Mouse (Mus musculus): ENCODE data around the gene Gdf15. TPM values are rescaled to one million over a fixed set of nuclear protein-coding genes. Genes with fewer than 3 reads are reported as not detected.

Gdf15 gene
- polyA plus RNA-seq, 1 experiment = 0.20 TPM

DNA sequence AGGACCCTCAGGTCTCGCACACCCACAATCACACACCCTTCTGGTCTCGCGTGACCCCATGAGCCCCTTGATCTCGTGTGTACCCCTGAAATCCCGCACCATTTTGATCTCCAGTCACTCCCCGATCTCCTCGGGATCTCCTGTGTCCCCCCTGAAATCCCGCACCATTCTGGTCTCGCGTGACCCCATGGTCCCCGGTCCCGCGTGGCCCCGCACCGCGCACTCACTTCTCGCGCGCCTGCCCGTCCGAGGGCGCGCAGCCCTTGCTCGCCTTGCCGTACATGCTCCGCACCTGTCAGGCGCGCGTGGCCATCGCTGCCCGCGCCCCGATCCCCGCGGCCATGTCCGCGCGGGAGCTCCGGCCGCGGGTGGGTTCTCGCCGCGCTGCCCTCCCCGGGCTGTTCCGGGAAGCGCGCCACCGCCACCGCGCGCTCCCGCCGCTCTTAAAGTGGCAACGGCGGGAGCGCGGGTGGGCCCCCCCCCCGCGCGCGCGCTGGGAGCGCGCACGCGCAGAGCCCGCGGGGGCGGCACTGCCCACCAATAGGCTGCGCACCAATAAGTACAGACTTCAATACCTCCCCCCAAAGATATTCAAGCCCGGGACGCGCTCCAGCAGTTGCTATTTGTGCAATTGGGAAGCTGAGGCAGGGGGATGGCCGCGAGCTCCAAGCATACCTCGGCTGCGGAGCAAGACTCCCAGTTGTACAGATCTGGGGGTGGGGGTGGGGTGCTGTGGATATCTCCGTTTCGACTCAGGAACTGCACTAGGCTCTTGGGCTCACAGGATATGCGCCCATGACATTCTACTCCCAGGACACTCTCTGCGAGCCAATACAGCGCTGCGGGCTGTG lies 24.1 kb downstream of the Gdf15 start:
- peak in 1 of 2 experiments; percentile 66 for DNase-seq (ENCODE audit: extremely low spot score in 1 of 2, low spot score in 1 of 2)

GRCm38 (mm10) chr8:70607603-70607897 lies 24.7 kb downstream of the Gdf15 start:
- no peak for DNase-seq (ENCODE audit: extremely low spot score in 1 of 2, low spot score in 1 of 2)

- DNase-seq (ENCODE audit: extremely low spot score in 1 of 2, low spot score in 1 of 2) = no peak
These were observed 25.3 kb downstream of the Gdf15 start for GRCm38 (mm10) chr8:70606780-70607602.

DNA sequence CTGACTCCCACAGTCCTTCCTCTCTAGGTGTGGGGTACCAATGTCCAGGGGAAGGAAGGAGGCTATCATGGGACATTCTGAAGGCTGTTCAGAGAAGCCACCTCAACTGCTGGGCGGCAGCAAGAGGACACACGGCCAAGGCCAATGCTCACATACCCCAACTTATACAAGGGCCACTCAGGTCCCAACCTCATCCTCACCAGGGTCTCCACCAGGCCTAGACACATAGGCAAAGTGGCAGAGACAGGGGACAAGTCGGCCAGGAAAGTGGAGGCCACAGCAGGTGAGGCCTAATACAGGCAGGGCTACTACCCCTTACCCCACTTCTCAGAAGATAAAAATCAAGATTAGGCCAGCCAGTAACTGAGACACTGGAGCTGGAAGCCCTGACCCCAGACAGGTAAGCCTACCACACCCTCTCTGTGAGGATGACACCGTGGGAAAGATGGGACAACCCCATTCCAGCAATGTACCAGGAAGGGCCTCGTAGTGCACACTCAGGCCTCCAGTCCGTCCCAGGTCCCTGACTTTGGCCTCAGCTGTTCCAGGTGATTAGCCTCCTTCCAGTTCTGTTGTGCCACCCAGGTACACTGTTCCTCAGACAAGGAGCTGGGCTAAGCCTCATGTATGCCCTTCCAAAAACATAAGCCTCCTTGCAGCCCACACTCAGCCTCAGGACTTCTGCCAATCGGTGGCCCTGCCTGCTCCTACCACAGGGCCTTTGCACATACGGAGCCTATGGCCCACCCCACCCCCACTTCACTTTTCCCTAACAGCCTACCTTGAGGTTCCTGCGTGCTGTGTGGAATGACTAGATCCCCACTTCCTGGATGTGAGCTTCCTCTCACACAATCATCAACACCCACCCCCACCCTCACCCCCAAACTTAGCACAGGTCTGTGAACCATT lies 26.1 kb downstream of the Gdf15 start:
- DNase-seq (ENCODE audit: extremely low spot score in 1 of 2, low spot score in 1 of 2) = no peak

GRCm38 (mm10) chr8:70604558-70604957 lies 27.7 kb downstream of the Gdf15 start:
- no peak for DNase-seq (ENCODE audit: extremely low spot score in 1 of 2, low spot score in 1 of 2)

DNA sequence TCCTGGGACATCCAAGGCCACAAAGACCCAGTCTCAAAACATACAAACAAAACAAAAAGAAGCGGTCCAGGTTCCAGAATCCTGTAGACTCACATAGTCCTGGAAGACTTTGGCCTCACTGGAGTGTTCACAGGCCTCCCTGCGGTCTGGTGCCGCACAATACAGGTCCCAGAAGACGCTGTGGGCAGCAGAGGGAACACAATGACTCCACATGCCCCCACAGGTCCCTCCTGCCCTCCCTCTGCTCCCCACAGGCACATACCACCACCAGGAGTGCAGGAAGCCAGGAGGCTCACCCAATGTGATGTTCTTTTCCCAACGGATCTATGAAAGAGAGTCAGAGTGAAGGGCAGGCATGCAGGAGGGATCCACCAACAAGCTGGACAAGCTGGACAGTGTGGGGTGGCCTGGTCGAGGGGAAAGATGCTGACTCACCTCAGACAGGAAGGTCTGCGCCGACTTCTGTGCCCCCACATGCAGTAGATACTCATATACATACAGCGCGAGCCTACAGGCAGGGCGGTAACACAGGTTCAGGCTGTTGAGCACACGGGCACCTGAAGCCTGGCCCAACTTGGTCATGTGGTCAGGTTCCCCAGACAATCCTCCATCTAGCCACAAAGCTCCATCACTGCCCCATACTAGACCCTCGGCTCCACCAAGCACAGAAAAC lies 30.0 kb downstream of the Gdf15 start:
- DNase-seq (ENCODE audit: extremely low spot score in 1 of 2, low spot score in 1 of 2) = no peak

GRCm38 (mm10) chr8:70601271-70601649 lies 31.0 kb downstream of the Gdf15 start:
- peak in 1 of 2 experiments; percentile 87 for DNase-seq (ENCODE audit: extremely low spot score in 1 of 2, low spot score in 1 of 2)

- DNase-seq (ENCODE audit: extremely low spot score in 1 of 2, low spot score in 1 of 2) = no peak
These were observed 31.6 kb downstream of the Gdf15 start for GRCm38 (mm10) chr8:70600473-70601270.

- DNase-seq (ENCODE audit: extremely low spot score in 1 of 2, low spot score in 1 of 2) = no peak
These were observed 32.6 kb downstream of the Gdf15 start for GRCm38 (mm10) chr8:70599507-70600290.

DNA sequence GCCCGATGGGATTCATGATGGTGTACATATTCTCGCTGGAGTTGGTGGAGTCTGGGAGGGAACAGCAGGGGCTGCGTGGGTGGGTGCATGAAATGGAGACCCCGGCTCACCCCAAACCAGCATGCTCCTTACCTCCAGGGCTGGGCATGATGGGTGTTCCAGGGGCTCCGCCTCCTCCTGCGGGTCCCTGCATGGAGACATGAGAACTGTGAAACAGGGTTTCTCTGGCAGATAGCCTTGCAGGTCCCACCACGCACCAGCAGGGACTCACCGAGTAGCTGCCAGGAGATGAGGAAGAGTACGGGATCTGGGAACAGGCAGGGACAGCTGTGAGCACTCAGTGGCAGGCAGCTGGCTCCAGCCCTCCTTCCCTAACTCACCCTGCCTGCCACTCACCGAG lies 33.5 kb downstream of the Gdf15 start:
- DNase-seq (ENCODE audit: extremely low spot score in 1 of 2, low spot score in 1 of 2) = no peak

- DNase-seq (ENCODE audit: extremely low spot score in 1 of 2, low spot score in 1 of 2) = peak; percentile 82 to 88
These were observed 34.0 kb downstream of the Gdf15 start for GRCm38 (mm10) chr8:70598283-70598682.

- DNase-seq (ENCODE audit: extremely low spot score in 1 of 2, low spot score in 1 of 2) = no peak
These were observed 34.6 kb downstream of the Gdf15 start for GRCm38 (mm10) chr8:70597417-70598272.

- no peak for DNase-seq (ENCODE audit: extremely low spot score in 1 of 2, low spot score in 1 of 2)
These were observed 35.4 kb downstream of the Gdf15 start for GRCm38 (mm10) chr8:70596775-70597416.

GRCm38 (mm10) chr8:70596216-70596615 lies 36.0 kb downstream of the Gdf15 start:
- no peak for DNase-seq (ENCODE audit: extremely low spot score in 1 of 2, low spot score in 1 of 2)

DNA sequence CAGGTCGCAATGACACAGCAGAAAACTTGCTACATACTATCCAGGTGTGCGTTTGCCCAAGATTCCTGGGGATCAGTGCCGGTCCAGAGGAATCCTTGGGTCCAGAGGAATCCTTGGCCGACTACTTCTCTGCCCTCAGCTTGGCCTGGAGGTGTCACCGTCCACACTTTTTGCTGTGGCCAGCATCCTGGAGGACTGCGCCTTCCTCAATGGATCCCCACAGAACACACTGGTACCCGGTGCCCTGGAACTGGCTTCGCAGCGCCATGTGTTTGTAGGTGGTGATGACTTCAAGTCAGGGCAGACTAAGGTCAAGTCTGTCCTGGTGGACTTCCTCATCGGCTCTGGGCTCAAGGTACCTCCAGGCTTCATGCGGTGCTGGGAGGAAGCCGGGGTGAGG lies 36.4 kb downstream of the Gdf15 start:
- no peak for DNase-seq (ENCODE audit: extremely low spot score in 1 of 2, low spot score in 1 of 2)

GRCm38 (mm10) chr8:70594621-70595564 lies 37.4 kb downstream of the Gdf15 start:
- DNase-seq (ENCODE audit: extremely low spot score in 1 of 2, low spot score in 1 of 2) = no peak
